Mouse (Mus musculus) heart, adult 2 months (tissue): ENCODE data around the gene Fzd10. TPM values are rescaled to one million over a fixed set of nuclear protein-coding genes. Genes with fewer than 3 reads are reported as not detected.

ENCODE experiments used
- DNase-seq, 2 experiments: peaks; one replicate each; pipeline ENCODE4 v3.0.0; 2021
- H3K27ac ChIP-seq: fragments of 200-600 bp; 2 replicates; pipeline ENCODE4 v1.8.1; 2022
- H3K27me3 ChIP-seq: fragments of 200-500 bp; 2 replicates; pipeline ENCODE4 v1.6.1; 2012; ENCODE audit warnings: mild to moderate bottlenecking, low read length, inconsistent platforms, mixed read lengths; ENCODE audit not compliant: control insufficient read depth, insufficient read depth
- H3K36me3 ChIP-seq: fragments of 200-500 bp; 2 replicates; pipeline ENCODE4 v1.6.1; 2012; ENCODE audit warnings: low read length, inconsistent platforms; ENCODE audit not compliant: control insufficient read depth, insufficient read depth
- H3K4me1 ChIP-seq: fragments of 200-500 bp; 2 replicates; pipeline ENCODE4 v1.6.1; 2011; ENCODE audit warnings: low read length; ENCODE audit not compliant: control insufficient read depth, insufficient read depth
- H3K4me3 ChIP-seq: fragments of 200-600 bp; 2 replicates; pipeline ENCODE4 v1.8.1; 2022
- H3K79me2 ChIP-seq: fragments of 200-500 bp; replicated peaks from 2 replicates; pipeline ENCODE4 v1.6.1; 2012; ENCODE audit warnings: mild to moderate bottlenecking, inconsistent platforms, low read length, moderate library complexity, mixed read lengths; ENCODE audit not compliant: control insufficient read depth, insufficient read depth
- H3K9ac ChIP-seq: fragments of 200-500 bp; 2 replicates; pipeline ENCODE4 v1.6.1; 2012; ENCODE audit warnings: low read depth, mild to moderate bottlenecking, control low read depth, inconsistent platforms, low read length, mixed read lengths
- CTCF ChIP-seq: fragments of 200-600 bp; IDR thresholded peaks from 2 replicates; pipeline ENCODE4 v1.8.1; 2022; ENCODE audit warnings: antibody characterized with exemption, mild to moderate bottlenecking, moderate library complexity
- EP300 ChIP-seq: fragments of 200-500 bp; IDR thresholded peaks from 2 replicates; pipeline ENCODE4 v1.6.1; 2011; ENCODE audit warnings: low read depth, low read length, control low read depth; ENCODE audit not compliant: insufficient read depth
- POLR2A ChIP-seq: fragments of 200-500 bp; IDR thresholded peaks from 2 replicates; pipeline ENCODE4 v1.6.1; 2011; ENCODE audit warnings: mild to moderate bottlenecking, low read depth, low read length, control low read depth; ENCODE audit not compliant: insufficient read depth
- WGBS: fragments of 180-500 bp; shearing (Covaris S2); methylation state at CpG from one replicate; pipeline ENCODE4 v1.1.7; 2018; 5-methylcytosine and 5-hydroxymethylcytosine counted together
- intact Hi-C: fragments of 180-260 bp; cut with DNase I; formaldehyde crosslinking; loops from one replicate; pipeline ENCODE4 v1.15.1; 2025
- polyA plus RNA-seq: library from polyadenylated mRNA; depleted of rRNA; stranded (reverse); fragments of >200 nt; gene quantifications from 2 replicates; pipeline ENCODE4 v1.2.3, GENCODE M21; 2012
- total RNA-seq, 2 experiments: library from RNA; stranded (reverse); gene quantifications; 2 replicates each; pipeline ENCODE4 v1.2.3; 2021

The Fzd10 gene
- total and polyA plus RNA-seq, 3 experiments = 0.12 TPM; not detected in 2

GRCm38 (mm10) chr5:128580931-128581330 lies 19.7 kb upstream of the Fzd10 start:
- Histone ChIP-seq H3K27me3 (no peaks in the 10 kb centered on the region), H3K27ac (no peak overlapping the region), H3K9ac (no peak overlapping the region), H3K4me1 (no peaks in the 10 kb centered on the region), H3K4me3 (no peak overlapping the region), H3K36me3 (no peaks in the 10 kb centered on the region), H3K79me2 (no peaks in the 10 kb centered on the region)
- intact Hi-C loops = no loop called here
- WGBS = 50% methylated on average over 4 of the region's 4 CpGs
- TF ChIP-seq CTCF (no peak), EP300 (no peak), POLR2A (no peak)
- DNase-seq = no peak

- Histone ChIP-seq H3K36me3 (no peaks in the 10 kb centered on the region), H3K27me3 (no peaks in the 10 kb centered on the region), H3K27ac (no peak overlapping the region), H3K4me3 (no peak overlapping the region), H3K79me2 (no peaks in the 10 kb centered on the region), H3K4me1 (no peaks in the 10 kb centered on the region), H3K9ac (no peak overlapping the region)
- no peak for DNase-seq
- TF ChIP-seq EP300 (no peak), POLR2A (no peak), CTCF (no peak)
- intact Hi-C loops = no loop called here
- 50% methylated on average over 8 of the region's 8 CpGs for WGBS
Measured at GRCm38 (mm10) chr5:128581516-128581921, 19.1 kb upstream of the Fzd10 start.

GRCm38 (mm10) chr5:128589231-128589630 lies 11.4 kb upstream of the Fzd10 start:
- H3K9ac ChIP-seq = no peak overlapping the region
- intact Hi-C loops = no loop called here
- H3K4me3 ChIP-seq = no peak overlapping the region
- no peak overlapping the region for H3K27ac ChIP-seq
- no peak for DNase-seq
- no peak for TF ChIP-seq CTCF
- TF ChIP-seq EP300 = no peak
- TF ChIP-seq POLR2A = no peak
- H3K79me2 ChIP-seq = no peaks in the 10 kb centered on the region
- WGBS = 59% methylated on average over 1 of the region's 1 CpGs
- H3K36me3 ChIP-seq = no peaks in the 10 kb centered on the region
- H3K27me3 ChIP-seq = no peaks in the 10 kb centered on the region
- no peaks in the 10 kb centered on the region for H3K4me1 ChIP-seq

- Histone ChIP-seq H3K9ac (no peak overlapping the region), H3K27me3 (no peaks in the 10 kb centered on the region; the same call in 1 of the 2 replicates), H3K36me3 (no peaks in the 10 kb centered on the region), H3K4me3 (no peak overlapping the region), H3K27ac (no peak overlapping the region), H3K79me2 (no peaks in the 10 kb centered on the region), H3K4me1 (no peaks in the 10 kb centered on the region)
- intact Hi-C loops = no loop called here
- no peak for TF ChIP-seq POLR2A
- TF ChIP-seq EP300 = no peak
- TF ChIP-seq CTCF = no peak
- no peak for DNase-seq
- WGBS = 81% methylated on average over 13 of the region's 13 CpGs
Measured at GRCm38 (mm10) chr5:128593446-128593845, 7.2 kb upstream of the Fzd10 start.

- Histone ChIP-seq H3K79me2 (no peaks in the 10 kb centered on the region), H3K4me3 (no peak overlapping the region), H3K36me3 (no peaks in the 10 kb centered on the region), H3K27me3 (peaks cover 7% of the 10 kb centered on the region), H3K9ac (no peak overlapping the region), H3K4me1 (no peaks in the 10 kb centered on the region), H3K27ac (no peak overlapping the region)
- 6% methylated on average over 20 of the region's 20 CpGs for whole genome bisulfite sequencing
- no peak for DNase-seq
- intact Hi-C loops = no loop called here
- TF ChIP-seq CTCF (no peak), POLR2A (no peak), EP300 (no peak)
Measured at GRCm38 (mm10) chr5:128596813-128597212, 3.8 kb upstream of the Fzd10 start.

- Histone ChIP-seq H3K4me1 (no peaks in the 10 kb centered on the region), H3K9ac (no peak overlapping the region), H3K27me3 (peaks cover 7% of the 10 kb centered on the region), H3K27ac (no peak overlapping the region), H3K79me2 (no peaks in the 10 kb centered on the region), H3K36me3 (no peaks in the 10 kb centered on the region), H3K4me3 (no peak overlapping the region)
- TF ChIP-seq EP300 = no peak
- TF ChIP-seq POLR2A = no peak
- no peak for TF ChIP-seq CTCF
- DNase-seq = no peak
- intact Hi-C loops = no loop called here
- WGBS = 36% methylated on average over 4 of the region's 4 CpGs
Measured at GRCm38 (mm10) chr5:128597381-128597780, 3.3 kb upstream of the Fzd10 start.
